Mouse (Mus musculus): ENCODE results near the gene Commd7. TPM values are rescaled to one million over a fixed set of nuclear protein-coding genes. Genes with fewer than 3 reads are reported as not detected.
A peak's percentile ranks its signal among the peaks of the same experiment; 100 is the strongest.

Gene Commd7
- polyA plus RNA-seq, 1 experiment from 2014 or later: 70.1 TPM

- H3K4me2 ChIP-seq (replicated peaks; ENCODE audit: low read depth): no peak overlapping the region
- WGBS: 71% methylated on average over 14 of the region's 14 CpGs
- H3K27me3 ChIP-seq (ENCODE audit: control insufficient read depth, insufficient read depth, low read length): no peaks in the 10 kb centered on the region
- H3K4me1 ChIP-seq (replicated peaks; ENCODE audit: control insufficient read depth, insufficient read depth): no peaks in the 10 kb centered on the region
- no peaks in the 10 kb centered on the region for H3K9me3 ChIP-seq (ENCODE audit: control insufficient read depth, low read length)
- TF ChIP-seq EP300 (optimal IDR thresholded peaks at IDR 0.05) (no peak), CTCF (IDR thresholded peaks at IDR 0.05; ENCODE audit: low read depth) (no peak)
- DNase-seq (ENCODE audit: low spot score) (no peak), ATAC-seq (ENCODE audit: low FRiP score, low TSS enrichment) (no peak)
- no peaks in the 10 kb centered on the region for H3K36me3 ChIP-seq (ENCODE audit: control insufficient read depth, insufficient read depth, low read length)
- no peak overlapping the region for H3K9ac ChIP-seq (ENCODE audit: low read length)
- H3K4me3 ChIP-seq (ENCODE audit: low read depth, low read length): no peak overlapping the region
- no peak overlapping the region for H3K27ac ChIP-seq (replicated peaks)
Measured at GRCm38 (mm10) chr2:153583641-153584049, 48.9 kb downstream of the Commd7 start.

- Histone ChIP-seq H3K36me3 (ENCODE audit: control insufficient read depth, insufficient read depth, low read length) (no peaks in the 10 kb centered on the region), H3K4me1 (replicated peaks; ENCODE audit: control insufficient read depth, insufficient read depth) (no peaks in the 10 kb centered on the region), H3K9ac (ENCODE audit: low read length) (no peak overlapping the region), H3K4me3 (ENCODE audit: low read depth, low read length) (no peak overlapping the region), H3K27me3 (ENCODE audit: control insufficient read depth, insufficient read depth, low read length) (no peaks in the 10 kb centered on the region), H3K4me2 (replicated peaks; ENCODE audit: low read depth) (no peak overlapping the region), H3K27ac (replicated peaks) (no peak overlapping the region), H3K9me3 (ENCODE audit: control insufficient read depth, low read length) (no peaks in the 10 kb centered on the region)
- WGBS: 58% methylated on average over 15 of the region's 15 CpGs
- DNase-seq (ENCODE audit: low spot score) (peak; percentile 31), ATAC-seq (ENCODE audit: low FRiP score, low TSS enrichment) (no peak)
- TF ChIP-seq EP300 (optimal IDR thresholded peaks at IDR 0.05) (no peak), CTCF (IDR thresholded peaks at IDR 0.05; ENCODE audit: low read depth) (no peak)
Measured at GRCm38 (mm10) chr2:153582876-153583585, 49.5 kb downstream of the Commd7 start.

- no peaks in the 10 kb centered on the region for H3K9me3 ChIP-seq (ENCODE audit: control insufficient read depth, low read length)
- no peak overlapping the region for H3K4me2 ChIP-seq (replicated peaks; ENCODE audit: low read depth)
- 76% methylated on average over 7 of the region's 7 CpGs for WGBS
- H3K4me1 ChIP-seq (replicated peaks; ENCODE audit: control insufficient read depth, insufficient read depth): no peaks in the 10 kb centered on the region
- H3K27me3 ChIP-seq (ENCODE audit: control insufficient read depth, insufficient read depth, low read length): no peaks in the 10 kb centered on the region
- TF ChIP-seq CTCF (IDR thresholded peaks at IDR 0.05; ENCODE audit: low read depth) (no peak), EP300 (optimal IDR thresholded peaks at IDR 0.05) (no peak)
- no peak overlapping the region for H3K27ac ChIP-seq (replicated peaks)
- no peak for DNase-seq (ENCODE audit: low spot score)
- no peak overlapping the region for H3K4me3 ChIP-seq (ENCODE audit: low read depth, low read length)
- H3K36me3 ChIP-seq (ENCODE audit: control insufficient read depth, insufficient read depth, low read length): no peaks in the 10 kb centered on the region
- no peak overlapping the region for H3K9ac ChIP-seq (ENCODE audit: low read length)
- no peak for ATAC-seq (ENCODE audit: low FRiP score, low TSS enrichment)
Measured at GRCm38 (mm10) chr2:153581416-153581815, 51.2 kb downstream of the Commd7 start.

GRCm38 (mm10) chr2:153580458-153580985 is 52.1 kb downstream of the Commd7 start:
- 77% methylated on average over 4 of the region's 4 CpGs for WGBS
- Histone ChIP-seq H3K9me3 (ENCODE audit: control insufficient read depth, low read length) (no peaks in the 10 kb centered on the region), H3K27me3 (ENCODE audit: control insufficient read depth, insufficient read depth, low read length) (no peaks in the 10 kb centered on the region), H3K4me3 (ENCODE audit: low read depth, low read length) (no peak overlapping the region), H3K4me1 (replicated peaks; ENCODE audit: control insufficient read depth, insufficient read depth) (no peaks in the 10 kb centered on the region), H3K4me2 (replicated peaks; ENCODE audit: low read depth) (no peak overlapping the region), H3K27ac (replicated peaks) (no peak overlapping the region), H3K9ac (ENCODE audit: low read length) (no peak overlapping the region), H3K36me3 (ENCODE audit: control insufficient read depth, insufficient read depth, low read length) (no peaks in the 10 kb centered on the region)
- no peak for ATAC-seq (ENCODE audit: low FRiP score, low TSS enrichment)
- no peak for DNase-seq (ENCODE audit: low spot score)
- TF ChIP-seq CTCF (IDR thresholded peaks at IDR 0.05; ENCODE audit: low read depth) (no peak), EP300 (optimal IDR thresholded peaks at IDR 0.05) (no peak)

- H3K4me1 ChIP-seq (replicated peaks; ENCODE audit: control insufficient read depth, insufficient read depth): no peaks in the 10 kb centered on the region
- no peaks in the 10 kb centered on the region for H3K9me3 ChIP-seq (ENCODE audit: control insufficient read depth, low read length)
- H3K4me3 ChIP-seq (ENCODE audit: low read depth, low read length): no peak overlapping the region
- DNase-seq (ENCODE audit: low spot score): no peak
- H3K4me2 ChIP-seq (replicated peaks; ENCODE audit: low read depth): no peak overlapping the region
- no peaks in the 10 kb centered on the region for H3K27me3 ChIP-seq (ENCODE audit: control insufficient read depth, insufficient read depth, low read length)
- 89% methylated on average over 3 of the region's 3 CpGs for WGBS
- H3K36me3 ChIP-seq (ENCODE audit: control insufficient read depth, insufficient read depth, low read length): no peaks in the 10 kb centered on the region
- no peak overlapping the region for H3K9ac ChIP-seq (ENCODE audit: low read length)
- no peak overlapping the region for H3K27ac ChIP-seq (replicated peaks)
- TF ChIP-seq CTCF (IDR thresholded peaks at IDR 0.05; ENCODE audit: low read depth): no peak
- no peak for TF ChIP-seq EP300 (optimal IDR thresholded peaks at IDR 0.05)
- ATAC-seq (ENCODE audit: low FRiP score, low TSS enrichment): no peak
Measured at GRCm38 (mm10) chr2:153580042-153580441, 52.5 kb downstream of the Commd7 start.

GRCm38 (mm10) chr2:153577122-153577521 is 55.5 kb downstream of the Commd7 start:
- ATAC-seq (ENCODE audit: low FRiP score, low TSS enrichment): no peak
- 47% methylated on average over 4 of the region's 4 CpGs for WGBS
- Histone ChIP-seq H3K27ac (replicated peaks) (no peak overlapping the region), H3K4me2 (replicated peaks; ENCODE audit: low read depth) (no peak overlapping the region), H3K36me3 (ENCODE audit: control insufficient read depth, insufficient read depth, low read length) (no peaks in the 10 kb centered on the region), H3K4me3 (ENCODE audit: low read depth, low read length) (no peak overlapping the region), H3K27me3 (ENCODE audit: control insufficient read depth, insufficient read depth, low read length) (no peaks in the 10 kb centered on the region), H3K9me3 (ENCODE audit: control insufficient read depth, low read length) (no peaks in the 10 kb centered on the region), H3K4me1 (replicated peaks; ENCODE audit: control insufficient read depth, insufficient read depth) (no peaks in the 10 kb centered on the region), H3K9ac (ENCODE audit: low read length) (no peak overlapping the region)
- no peak for TF ChIP-seq CTCF (IDR thresholded peaks at IDR 0.05; ENCODE audit: low read depth)
- no peak for TF ChIP-seq EP300 (optimal IDR thresholded peaks at IDR 0.05)
- no peak for DNase-seq (ENCODE audit: low spot score)
